Mouse (Mus musculus): ENCODE results near the gene Dusp22. TPM values are rescaled to one million over a fixed set of nuclear protein-coding genes. Genes with fewer than 3 reads are reported as not detected.

Dusp22 gene
- total RNA-seq, 1 experiment: 6.9 TPM

GRCm38 (mm10) chr13:30702695-30703094 is 42.9 kb downstream of the Dusp22 start:
- H3K36me3 ChIP-seq (ENCODE audit: control insufficient read depth, insufficient read depth, low read length, poor library complexity, severe bottlenecking): no peaks in the 10 kb centered on the region; the same call in 1 of the 2 replicates
- no peaks in the 10 kb centered on the region for H3K9me3 ChIP-seq (ENCODE audit: control insufficient read depth, insufficient read depth, low read depth, low read length)
- H3K4me1 ChIP-seq (ENCODE audit: control insufficient read depth in 2 of 2, insufficient read depth in 2 of 2, low read length in 2 of 2, poor library complexity in 1 of 2): no peaks in the 10 kb centered on the region
- no peak overlapping the region for H3K9ac ChIP-seq (ENCODE audit: insufficient read depth, low read depth, low read length, poor library complexity, severe bottlenecking)
- no peak overlapping the region for H3K4me3 ChIP-seq (ENCODE audit: insufficient read depth in 1 of 2, low read depth in 1 of 2, low read length in 2 of 2, poor library complexity in 1 of 2, severe bottlenecking in 1 of 2)
- DNase-seq (ENCODE audit: low read depth, low spot score): no peak
- TF ChIP-seq MAFK (IDR thresholded peaks at IDR 0.05; ENCODE audit: insufficient read depth, low read depth, low read length) (no peak), ZC3H11A (IDR thresholded peaks at IDR 0.05; ENCODE audit: borderline replicate concordance, low read depth, low read length) (no peak), HCFC1 (IDR thresholded peaks at IDR 0.05; ENCODE audit: borderline replicate concordance, insufficient read depth, low read length) (no peak), CHD2 (IDR thresholded peaks at IDR 0.05; ENCODE audit: low read depth, low read length) (no peak), ZNF384 (IDR thresholded peaks at IDR 0.05; ENCODE audit: low read depth, low read length) (no peak)
- in situ Hi-C loops (cut with MboI; ENCODE audit: low sequenced_read_pairs in 2 of 2, unreplicated experiment in 2 of 2): no loop called here
- no peak overlapping the region for H3K27ac ChIP-seq (ENCODE audit: insufficient read depth, low read depth, low read length, poor library complexity, severe bottlenecking)

GRCm38 (mm10) chr13:30704246-30705095 is 44.7 kb downstream of the Dusp22 start:
- Histone ChIP-seq H3K4me1 (ENCODE audit: control insufficient read depth in 2 of 2, insufficient read depth in 2 of 2, low read length in 2 of 2, poor library complexity in 1 of 2) (no peaks in the 10 kb centered on the region), H3K27ac (ENCODE audit: insufficient read depth, low read depth, low read length, poor library complexity, severe bottlenecking) (no peak overlapping the region), H3K9ac (ENCODE audit: insufficient read depth, low read depth, low read length, poor library complexity, severe bottlenecking) (no peak overlapping the region), H3K36me3 (ENCODE audit: control insufficient read depth, insufficient read depth, low read length, poor library complexity, severe bottlenecking) (no peaks in the 10 kb centered on the region; the same call in 1 of the 2 replicates), H3K9me3 (ENCODE audit: control insufficient read depth, insufficient read depth, low read depth, low read length) (no peaks in the 10 kb centered on the region), H3K4me3 (ENCODE audit: insufficient read depth in 1 of 2, low read depth in 1 of 2, low read length in 2 of 2, poor library complexity in 1 of 2, severe bottlenecking in 1 of 2) (no peak overlapping the region)
- no peak for DNase-seq (ENCODE audit: low read depth, low spot score)
- TF ChIP-seq CHD2 (IDR thresholded peaks at IDR 0.05; ENCODE audit: low read depth, low read length) (no peak), HCFC1 (IDR thresholded peaks at IDR 0.05; ENCODE audit: borderline replicate concordance, insufficient read depth, low read length) (no peak), MAFK (IDR thresholded peaks at IDR 0.05; ENCODE audit: insufficient read depth, low read depth, low read length) (no peak), ZC3H11A (IDR thresholded peaks at IDR 0.05; ENCODE audit: borderline replicate concordance, low read depth, low read length) (no peak), ZNF384 (IDR thresholded peaks at IDR 0.05; ENCODE audit: low read depth, low read length) (no peak)
- in situ Hi-C loops (cut with MboI; ENCODE audit: low sequenced_read_pairs in 2 of 2, unreplicated experiment in 2 of 2): no loop called here

- in situ Hi-C loops (cut with MboI; ENCODE audit: low sequenced_read_pairs in 2 of 2, unreplicated experiment in 2 of 2): no loop called here
- no peak overlapping the region for H3K27ac ChIP-seq (ENCODE audit: insufficient read depth, low read depth, low read length, poor library complexity, severe bottlenecking)
- H3K4me3 ChIP-seq (ENCODE audit: insufficient read depth in 1 of 2, low read depth in 1 of 2, low read length in 2 of 2, poor library complexity in 1 of 2, severe bottlenecking in 1 of 2): no peak overlapping the region
- no peak overlapping the region for H3K9ac ChIP-seq (ENCODE audit: insufficient read depth, low read depth, low read length, poor library complexity, severe bottlenecking)
- no peaks in the 10 kb centered on the region for H3K36me3 ChIP-seq (ENCODE audit: control insufficient read depth, insufficient read depth, low read length, poor library complexity, severe bottlenecking)
- TF ChIP-seq CHD2 (IDR thresholded peaks at IDR 0.05; ENCODE audit: low read depth, low read length): no peak
- TF ChIP-seq HCFC1 (IDR thresholded peaks at IDR 0.05; ENCODE audit: borderline replicate concordance, insufficient read depth, low read length): no peak
- DNase-seq (ENCODE audit: low read depth, low spot score): no peak
- no peaks in the 10 kb centered on the region for H3K4me1 ChIP-seq (ENCODE audit: control insufficient read depth in 2 of 2, insufficient read depth in 2 of 2, low read length in 2 of 2, poor library complexity in 1 of 2)
- H3K9me3 ChIP-seq (ENCODE audit: control insufficient read depth, insufficient read depth, low read depth, low read length): no peaks in the 10 kb centered on the region
Measured at GRCm38 (mm10) chr13:30711066-30711465, 51.3 kb downstream of the Dusp22 start.

GRCm38 (mm10) chr13:30711711-30712110 is 51.9 kb downstream of the Dusp22 start:
- TF ChIP-seq HCFC1 (IDR thresholded peaks at IDR 0.05; ENCODE audit: borderline replicate concordance, insufficient read depth, low read length) (no peak), ZC3H11A (IDR thresholded peaks at IDR 0.05; ENCODE audit: borderline replicate concordance, low read depth, low read length) (no peak), CHD2 (IDR thresholded peaks at IDR 0.05; ENCODE audit: low read depth, low read length) (no peak), ZNF384 (IDR thresholded peaks at IDR 0.05; ENCODE audit: low read depth, low read length) (no peak), MAFK (IDR thresholded peaks at IDR 0.05; ENCODE audit: insufficient read depth, low read depth, low read length) (no peak)
- in situ Hi-C loops (cut with MboI; ENCODE audit: low sequenced_read_pairs in 2 of 2, unreplicated experiment in 2 of 2): no loop called here
- Histone ChIP-seq H3K9ac (ENCODE audit: insufficient read depth, low read depth, low read length, poor library complexity, severe bottlenecking) (no peak overlapping the region), H3K27ac (ENCODE audit: insufficient read depth, low read depth, low read length, poor library complexity, severe bottlenecking) (no peak overlapping the region; the same call in 1 of the 2 replicates), H3K4me1 (ENCODE audit: control insufficient read depth in 2 of 2, insufficient read depth in 2 of 2, low read length in 2 of 2, poor library complexity in 1 of 2) (no peaks in the 10 kb centered on the region), H3K9me3 (ENCODE audit: control insufficient read depth, insufficient read depth, low read depth, low read length) (no peaks in the 10 kb centered on the region), H3K4me3 (ENCODE audit: insufficient read depth in 1 of 2, low read depth in 1 of 2, low read length in 2 of 2, poor library complexity in 1 of 2, severe bottlenecking in 1 of 2) (no peak overlapping the region), H3K36me3 (ENCODE audit: control insufficient read depth, insufficient read depth, low read length, poor library complexity, severe bottlenecking) (no peaks in the 10 kb centered on the region)
- DNase-seq (ENCODE audit: low read depth, low spot score): no peak

Measured in ES-E14 (cell line).